Mouse (Mus musculus) embryonic fibroblast, embryonic 13.5 days (primary cell): Measurements from ENCODE around the gene Lsm14b.

ENCODE experiments used
- CTCF ChIP-seq: IDR thresholded peaks from 2 replicates; pipeline ENCODE4 v1.5.1; 2011; ENCODE audit warnings: mild to moderate bottlenecking, control low read depth, low read length, moderate library complexity, borderline replicate concordance; ENCODE audit not compliant: insufficient read depth
- POLR2A ChIP-seq: IDR thresholded peaks from 2 replicates; pipeline ENCODE4 v1.6.1; 2011; ENCODE audit warnings: low read depth, mild to moderate bottlenecking, control low read depth, low read length, moderate library complexity

DNA sequence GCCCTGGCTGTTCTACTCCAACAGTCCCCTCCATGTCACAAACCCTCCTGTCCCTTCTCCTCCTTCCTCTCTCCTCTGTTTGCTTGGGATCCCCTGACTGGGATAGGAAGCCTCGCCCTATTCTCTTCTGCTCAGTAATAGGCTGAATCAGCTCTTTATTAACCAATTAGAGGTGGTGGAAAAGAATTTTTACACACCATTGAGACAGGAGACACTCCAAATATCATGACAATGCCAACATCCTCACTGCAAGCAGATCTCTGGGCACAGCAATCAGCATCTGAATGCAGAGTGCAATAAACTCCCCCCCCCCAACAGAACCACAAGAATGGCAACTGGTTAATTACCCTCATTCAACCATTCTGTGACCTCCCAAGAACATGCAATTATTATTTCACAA is 35.7 kb upstream of the Lsm14b start:
- TF ChIP-seq POLR2A = no peak
- TF ChIP-seq CTCF = no peak
